Mouse (Mus musculus) E14TG2a.4 (cell line): ENCODE measurements around the gene Sec61a1.

Source experiments
- CTCF ChIP-seq: conservative IDR thresholded peaks from 2 replicates; pipeline ENCODE4 v1.5.1; 2014; ENCODE audit warnings: low read length
- NANOG ChIP-seq: IDR thresholded peaks from 2 replicates; pipeline ENCODE4 v1.6.1; 2014; ENCODE audit warnings: borderline replicate concordance, low read length, mixed read lengths
- POU5F1 ChIP-seq: IDR thresholded peaks from 2 replicates; pipeline ENCODE4 v1.6.1; 2014; ENCODE audit warnings: low read length, borderline replicate concordance

GRCm38 (mm10) chr6:88565033-88565432 is 46.3 kb upstream of the Sec61a1 start:
- TF ChIP-seq CTCF: peak; percentile 30
- TF ChIP-seq NANOG: no peak
- TF ChIP-seq POU5F1: no peak
